In genomic region chr12:98831122-98831521, GRCm38 (mm10) we compare ENCODE assay signal across 19 mouse cellular contexts.
"Had no signal": no experiment of that assay in that cellular context is flagged by ENCODE, and none has a peak within 500 bp of the region (broad histone marks: within the 10 kb centered on the region; RNA-seq: fewer than 3 reads in every experiment).

No protein-coding gene starts in this region.

- H3K9ac ChIP-seq: liver, embryonic 14.5 days; lung, embryonic 14.5 days; midbrain, embryonic 12.5 days; neural tube, embryonic 12.5 days had no signal

- ATAC-seq: midbrain, embryonic 16.5 days had no signal

- H3K4me2 ChIP-seq: lung, embryonic 14.5 days; midbrain, embryonic 12.5 days; neural tube, embryonic 12.5 days had no signal

- DNase-seq: lung, adult 18-20 months; lung, embryonic 14.5 days; lung, postnatal 10 days; lung, postnatal 4 days; midbrain, embryonic 14.5 days; retina, postnatal 1 day; right cerebral cortex, adult 18-20 months; right cerebral cortex, postnatal 25 days; right cerebral cortex, postnatal 4 days; spleen, adult 18-20 months; thymus, adult 18-20 months; thymus, postnatal 14 days; thymus, postnatal 36 days had no signal

- H3K27me3 ChIP-seq: midbrain, embryonic 12.5 days; neural tube, embryonic 12.5 days had no signal

- H3K4me1 ChIP-seq: midbrain, embryonic 10.5 days; midbrain, embryonic 12.5 days; neural tube, embryonic 12.5 days had no signal

- H3K4me3 ChIP-seq: midbrain, embryonic 10.5 days; midbrain, embryonic 12.5 days; myocyte; neural tube, embryonic 12.5 days had no signal

- H3K27ac ChIP-seq: liver, embryonic 14.5 days; midbrain, embryonic 10.5 days; midbrain, embryonic 12.5 days; neural tube, embryonic 12.5 days had no signal

- H3K9me3 ChIP-seq: midbrain, embryonic 10.5 days; midbrain, embryonic 12.5 days; neural tube, embryonic 12.5 days had no signal
